Mouse (Mus musculus): Measurements from ENCODE around the gene Suclg2. TPM values are rescaled to one million over a fixed set of nuclear protein-coding genes. Genes with fewer than 3 reads are reported as not detected.

Suclg2 gene
- 11.5 and 12.2 TPM in 2 replicates for polyA plus RNA-seq (2012; rRNA removed)

DNA sequence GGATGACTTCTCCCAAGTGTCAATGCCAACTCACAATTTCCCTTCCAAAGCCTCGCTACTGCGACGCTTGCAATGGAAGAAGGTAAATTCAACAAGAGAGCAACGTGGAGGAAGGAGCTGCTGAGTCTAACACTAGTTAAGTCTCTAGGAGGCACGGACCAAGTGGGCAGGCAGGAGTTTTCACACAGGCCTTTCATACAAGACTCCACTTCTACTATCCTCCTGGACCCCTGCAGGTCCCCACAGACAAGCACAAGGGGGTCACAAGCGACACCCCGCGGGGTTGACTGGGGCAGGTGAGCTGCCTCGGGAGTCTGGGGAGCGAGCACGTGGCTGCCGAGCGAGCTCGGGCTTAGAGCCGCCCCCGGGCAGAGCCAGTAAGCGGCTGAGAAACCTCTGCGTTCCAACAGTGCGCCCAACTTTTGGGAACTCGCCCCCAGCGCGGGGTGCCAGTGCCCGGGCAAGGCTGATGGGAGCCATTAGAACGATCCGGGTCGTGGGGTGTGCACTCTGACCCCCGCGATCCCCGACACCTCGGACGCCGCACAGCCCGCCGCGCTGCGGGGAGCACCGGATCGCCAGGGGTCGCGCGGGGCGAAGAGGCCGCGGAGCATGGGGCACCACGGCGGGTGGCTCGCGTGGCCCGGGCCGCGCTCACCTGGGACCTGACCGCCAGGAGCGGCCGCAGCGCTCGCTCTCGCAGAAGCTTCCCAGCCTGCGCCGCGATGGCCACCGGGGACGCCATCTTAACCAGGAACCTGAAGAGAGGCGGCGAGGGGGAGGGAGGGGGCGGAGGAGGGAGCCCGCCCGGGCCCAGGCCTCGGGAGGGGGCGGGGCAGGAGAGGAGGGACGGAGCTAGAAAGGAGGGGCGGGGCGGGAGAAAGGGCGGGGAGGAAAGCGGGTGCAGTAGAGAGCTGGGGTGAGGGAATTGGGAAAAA lies at the start of gene Suclg2:
TSS of gene Suclg2 (minus strand) at position 770 of the 938 bp plus-strand sequence.
- TF ChIP-seq CTCF (IDR thresholded peaks at IDR 0.05; ENCODE audit: borderline replicate concordance, extremely low read depth, insufficient read depth, insufficient read length) (no peak), POLR2A (IDR thresholded peaks at IDR 0.05; ENCODE audit: borderline replicate concordance, extremely low read depth, insufficient read depth, insufficient read length, poor library complexity, severe bottlenecking) (0 out of 2 replicates have a peak, but pooled peaks have one; percentile 24)
- DNase-seq (ENCODE audit: low read depth): peak; percentile 88

GRCm38 (mm10) chr6:95766566-95766965 lies 48.0 kb upstream of the Suclg2 start:
- DNase-seq (ENCODE audit: low read depth): no peak
- TF ChIP-seq POLR2A (IDR thresholded peaks at IDR 0.05; ENCODE audit: borderline replicate concordance, extremely low read depth, insufficient read depth, insufficient read length, poor library complexity, severe bottlenecking) (no peak), CTCF (IDR thresholded peaks at IDR 0.05; ENCODE audit: borderline replicate concordance, extremely low read depth, insufficient read depth, insufficient read length) (no peak)

DNA sequence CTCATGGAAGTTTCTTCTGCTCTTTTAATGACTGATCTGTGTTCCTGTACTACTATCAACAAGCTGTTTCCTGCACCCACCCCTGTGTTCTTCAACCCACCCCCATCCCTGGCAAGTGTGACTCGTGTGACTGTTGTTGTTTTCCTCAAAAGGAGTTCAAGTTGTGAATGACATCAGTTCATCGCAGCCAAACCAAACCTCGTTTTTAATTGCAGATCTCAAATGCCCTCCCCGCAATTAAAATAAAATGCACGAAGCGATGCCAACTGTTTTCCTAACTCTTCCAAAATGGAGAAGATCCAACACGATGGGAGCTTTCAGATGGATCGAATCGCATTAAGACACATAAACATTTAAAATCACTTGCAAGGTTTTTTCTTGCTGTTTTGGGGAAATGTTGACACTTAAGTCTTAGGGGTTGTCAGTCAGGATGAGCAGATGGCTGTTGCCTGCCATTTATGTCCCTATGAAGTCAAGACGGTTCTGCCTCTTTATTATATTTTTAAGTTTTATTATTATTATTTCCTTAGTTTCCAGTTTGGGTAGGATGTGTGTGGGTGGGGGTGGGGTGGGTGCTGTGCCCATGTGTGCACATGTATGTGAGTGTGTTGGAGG lies 41.1 kb upstream of the Suclg2 start:
- peak; percentile 89 for DNase-seq (ENCODE audit: low read depth)

GRCm38 (mm10) chr6:95742378-95742777 lies 23.8 kb upstream of the Suclg2 start:
- TF ChIP-seq POLR2A (IDR thresholded peaks at IDR 0.05; ENCODE audit: borderline replicate concordance, extremely low read depth, insufficient read depth, insufficient read length, poor library complexity, severe bottlenecking) (no peak), CTCF (IDR thresholded peaks at IDR 0.05; ENCODE audit: borderline replicate concordance, extremely low read depth, insufficient read depth, insufficient read length) (no peak)
- no peak for DNase-seq (ENCODE audit: low read depth)

More for the DNA sequence above, 41.1 kb upstream of the Suclg2 start:
- no peak for TF ChIP-seq POLR2A (IDR thresholded peaks at IDR 0.05; ENCODE audit: borderline replicate concordance, extremely low read depth, insufficient read depth, insufficient read length, poor library complexity, severe bottlenecking)
- no peak for TF ChIP-seq CTCF (IDR thresholded peaks at IDR 0.05; ENCODE audit: borderline replicate concordance, extremely low read depth, insufficient read depth, insufficient read length)

GRCm38 (mm10) chr6:95731570-95732367 lies 13.2 kb upstream of the Suclg2 start:
- no peak for TF ChIP-seq CTCF (IDR thresholded peaks at IDR 0.05; ENCODE audit: borderline replicate concordance, extremely low read depth, insufficient read depth, insufficient read length)
- no peak for TF ChIP-seq POLR2A (IDR thresholded peaks at IDR 0.05; ENCODE audit: borderline replicate concordance, extremely low read depth, insufficient read depth, insufficient read length, poor library complexity, severe bottlenecking)
- no peak for DNase-seq (ENCODE audit: low read depth)

- DNase-seq (ENCODE audit: low read depth): no peak
- TF ChIP-seq POLR2A (IDR thresholded peaks at IDR 0.05; ENCODE audit: borderline replicate concordance, extremely low read depth, insufficient read depth, insufficient read length, poor library complexity, severe bottlenecking) (no peak), CTCF (IDR thresholded peaks at IDR 0.05; ENCODE audit: borderline replicate concordance, extremely low read depth, insufficient read depth, insufficient read length) (no peak)
Measured at GRCm38 (mm10) chr6:95729399-95729798, 10.8 kb upstream of the Suclg2 start.

- no peak for TF ChIP-seq POLR2A (IDR thresholded peaks at IDR 0.05; ENCODE audit: borderline replicate concordance, extremely low read depth, insufficient read depth, insufficient read length, poor library complexity, severe bottlenecking)
- TF ChIP-seq CTCF (IDR thresholded peaks at IDR 0.05; ENCODE audit: borderline replicate concordance, extremely low read depth, insufficient read depth, insufficient read length): no peak
- peak; percentile 20 for DNase-seq (ENCODE audit: low read depth)
Measured at GRCm38 (mm10) chr6:95725281-95725680, 6.7 kb upstream of the Suclg2 start.

- no peak for TF ChIP-seq POLR2A (IDR thresholded peaks at IDR 0.05; ENCODE audit: borderline replicate concordance, extremely low read depth, insufficient read depth, insufficient read length, poor library complexity, severe bottlenecking)
- TF ChIP-seq CTCF (IDR thresholded peaks at IDR 0.05; ENCODE audit: borderline replicate concordance, extremely low read depth, insufficient read depth, insufficient read length): no peak
- no peak for DNase-seq (ENCODE audit: low read depth)
Measured at GRCm38 (mm10) chr6:95723361-95723760, 4.8 kb upstream of the Suclg2 start.

- DNase-seq (ENCODE audit: low read depth): no peak
- TF ChIP-seq CTCF (IDR thresholded peaks at IDR 0.05; ENCODE audit: borderline replicate concordance, extremely low read depth, insufficient read depth, insufficient read length): no peak
- no peak for TF ChIP-seq POLR2A (IDR thresholded peaks at IDR 0.05; ENCODE audit: borderline replicate concordance, extremely low read depth, insufficient read depth, insufficient read length, poor library complexity, severe bottlenecking)
Measured at GRCm38 (mm10) chr6:95719791-95720190, 1.2 kb upstream of the Suclg2 start.

GRCm38 (mm10) chr6:95718969-95719333 lies 351 bp upstream of the Suclg2 start:
- DNase-seq (ENCODE audit: low read depth): no peak

DNA sequence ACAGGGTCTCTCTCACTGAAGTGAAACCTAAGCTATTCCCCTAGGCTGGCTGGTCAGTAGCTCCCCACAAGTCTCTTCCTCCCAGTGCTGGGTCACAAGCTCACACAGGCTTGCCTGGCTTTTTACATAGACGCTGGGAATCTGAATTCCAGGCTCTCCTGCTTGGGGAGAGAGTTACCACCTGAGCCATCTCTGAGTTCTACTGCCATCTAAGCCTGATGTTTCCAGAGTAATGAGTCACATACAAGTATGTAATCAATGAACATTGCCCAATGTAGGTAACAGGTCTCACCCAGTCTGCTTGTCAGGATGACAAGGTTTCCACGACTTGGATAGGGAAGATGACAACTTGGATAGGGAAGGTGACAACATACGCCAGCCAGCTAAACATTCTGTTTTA lies 1.5 kb downstream of the Suclg2 start:
- no peak for TF ChIP-seq CTCF (IDR thresholded peaks at IDR 0.05; ENCODE audit: borderline replicate concordance, extremely low read depth, insufficient read depth, insufficient read length)
- DNase-seq (ENCODE audit: low read depth): no peak

More at GRCm38 (mm10) chr6:95718969-95719333, 351 bp upstream of the Suclg2 start:
- TF ChIP-seq POLR2A (IDR thresholded peaks at IDR 0.05; ENCODE audit: borderline replicate concordance, extremely low read depth, insufficient read depth, insufficient read length, poor library complexity, severe bottlenecking): no peak
- no peak for TF ChIP-seq CTCF (IDR thresholded peaks at IDR 0.05; ENCODE audit: borderline replicate concordance, extremely low read depth, insufficient read depth, insufficient read length)
